Mouse (Mus musculus) kidney, postnatal 10 days (tissue): Measurements from ENCODE around the gene Tubgcp6.

Experiments
- DNase-seq: peaks from one replicate; pipeline ENCODE4 v3.0.0; 2021; ENCODE audit warnings: mixed read lengths

Tubgcp6 gene

GRCm38 (mm10) chr15:89100823-89101222 is 22.1 kb downstream of the Tubgcp6 start:
- no peak for DNase-seq

- DNase-seq: no peak
Measured at GRCm38 (mm10) chr15:89098616-89099015, 24.3 kb downstream of the Tubgcp6 start.

DNA sequence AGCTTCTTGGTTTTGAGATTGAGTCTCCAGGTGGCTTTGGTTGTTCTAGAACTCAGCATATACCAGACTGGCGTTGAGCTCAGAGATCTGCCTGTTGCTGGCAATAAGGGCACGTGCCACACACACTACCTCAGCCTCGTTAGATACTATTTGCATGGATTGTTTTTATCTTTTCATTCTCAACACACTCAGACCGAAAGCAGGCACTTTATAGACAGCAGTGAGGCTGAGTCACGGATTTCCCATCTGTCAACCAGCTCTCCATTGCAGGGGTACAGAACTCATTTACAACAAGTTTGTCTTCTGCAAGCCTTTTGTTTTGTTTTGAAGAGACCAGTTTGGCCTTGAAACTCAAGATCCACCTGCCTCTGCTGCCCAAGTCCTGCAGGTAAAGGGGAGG is 25.5 kb downstream of the Tubgcp6 start:
- no peak for DNase-seq

- no peak for DNase-seq
Measured at GRCm38 (mm10) chr15:89092181-89092580, 30.7 kb downstream of the Tubgcp6 start.

GRCm38 (mm10) chr15:89090662-89091061 is 32.2 kb downstream of the Tubgcp6 start:
- no peak for DNase-seq

- peak; percentile 65 for DNase-seq
Measured at GRCm38 (mm10) chr15:89089248-89090051, 33.5 kb downstream of the Tubgcp6 start.

- peak; percentile 95 for DNase-seq
Measured at GRCm38 (mm10) chr15:89088607-89089247, 34.2 kb downstream of the Tubgcp6 start, which contains the start of gene Selenoo. TSS of gene Selenoo (plus strand) at chr15:89089084.

DNA sequence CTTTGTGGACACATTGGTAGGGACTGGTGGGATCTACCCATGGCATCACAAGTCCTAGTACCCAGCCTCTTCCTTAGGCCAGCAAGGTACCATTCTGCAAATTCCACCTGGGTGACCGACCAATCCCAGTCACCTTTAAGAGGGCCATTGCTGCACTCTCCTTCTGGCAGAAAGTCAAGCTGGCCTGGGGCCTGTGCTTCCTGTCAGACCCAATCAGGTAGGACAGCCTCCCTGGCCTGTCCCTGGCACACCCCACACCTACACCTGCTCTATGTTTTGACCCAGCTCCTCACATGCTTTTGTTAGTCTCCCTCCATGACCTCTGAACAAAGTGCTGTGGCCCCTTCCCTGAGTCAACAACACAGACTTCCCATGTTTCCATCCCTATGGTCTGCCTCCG is 38.1 kb downstream of the Tubgcp6 start:
- DNase-seq: no peak

- no peak for DNase-seq
Measured at GRCm38 (mm10) chr15:89083906-89084305, 39.0 kb downstream of the Tubgcp6 start.

DNA sequence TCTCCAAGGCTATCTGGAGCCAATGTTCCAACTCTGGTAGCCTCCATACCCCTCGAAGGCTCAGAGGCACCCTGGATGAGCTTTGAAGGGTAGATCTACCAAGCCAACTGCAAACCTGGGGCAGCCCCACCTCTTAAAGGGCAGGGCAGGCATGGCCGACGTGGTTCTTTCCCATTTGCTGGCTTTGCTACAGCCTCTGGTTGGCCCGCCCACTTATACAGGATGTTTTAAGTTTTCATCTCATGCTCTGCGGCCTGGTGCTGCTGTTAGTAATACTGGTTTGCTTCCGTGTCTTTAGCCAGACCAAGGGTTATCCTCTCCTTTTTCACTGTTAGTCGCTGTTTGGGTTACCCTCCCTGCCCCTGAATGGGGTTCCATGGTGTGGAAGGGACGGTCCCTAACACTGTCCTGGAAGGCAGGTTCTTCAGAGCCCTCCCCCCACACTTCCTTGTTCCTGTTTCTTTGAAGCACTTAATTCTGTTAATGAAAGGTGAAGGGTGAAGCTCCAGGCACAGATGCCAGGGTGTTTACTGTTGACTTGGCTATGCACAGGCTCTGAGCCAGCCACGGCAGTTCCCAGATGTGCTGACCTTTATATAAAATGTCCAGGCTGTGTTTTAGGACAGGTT is 44.6 kb downstream of the Tubgcp6 start:
- peak; percentile 71 for DNase-seq

- DNase-seq: peak; percentile 68
Measured at GRCm38 (mm10) chr15:89076156-89076731, 46.7 kb downstream of the Tubgcp6 start.

DNA sequence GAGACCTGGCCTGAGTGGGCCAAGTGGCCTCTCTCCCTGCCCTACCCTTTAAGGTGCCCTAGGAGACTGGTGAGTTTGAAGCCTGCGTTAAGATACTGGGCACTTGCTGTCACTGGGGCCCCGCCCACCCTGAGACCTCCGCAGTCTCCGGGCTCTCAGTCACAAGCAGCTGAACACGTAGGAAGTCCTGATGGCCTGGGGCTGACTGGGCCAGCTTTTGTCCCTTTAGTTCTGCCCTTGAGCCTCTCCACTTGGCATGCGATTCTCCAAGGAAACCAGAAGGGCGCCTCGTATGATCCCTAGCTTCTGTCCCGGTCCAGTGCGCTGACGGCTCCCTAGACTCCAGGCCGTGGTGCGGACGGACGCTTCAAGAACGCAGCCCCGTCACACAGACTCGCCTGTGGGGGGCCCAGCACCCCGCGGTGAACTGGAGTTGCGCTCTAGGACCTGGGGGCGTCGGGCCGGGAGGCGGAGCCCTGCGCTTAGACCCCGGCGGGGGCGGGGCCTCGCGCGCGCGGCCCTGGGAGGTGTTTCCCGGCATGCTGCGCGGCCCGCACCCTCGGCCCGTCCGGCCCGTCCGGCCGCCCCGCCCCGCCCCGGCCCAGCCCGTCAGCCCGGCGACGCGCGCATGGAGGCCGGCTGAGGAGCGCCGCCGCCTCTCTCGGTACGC is 47.3 kb downstream of the Tubgcp6 start:
- peak; percentile 97 for DNase-seq

- DNase-seq: peak; percentile 26
Measured at GRCm38 (mm10) chr15:89074613-89075477, 48.1 kb downstream of the Tubgcp6 start, which contains the start of gene Trabd. TSS of gene Trabd (plus strand) at chr15:89075124.

GRCm38 (mm10) chr15:89073993-89074603 is 48.8 kb downstream of the Tubgcp6 start:
- DNase-seq: no peak

DNA sequence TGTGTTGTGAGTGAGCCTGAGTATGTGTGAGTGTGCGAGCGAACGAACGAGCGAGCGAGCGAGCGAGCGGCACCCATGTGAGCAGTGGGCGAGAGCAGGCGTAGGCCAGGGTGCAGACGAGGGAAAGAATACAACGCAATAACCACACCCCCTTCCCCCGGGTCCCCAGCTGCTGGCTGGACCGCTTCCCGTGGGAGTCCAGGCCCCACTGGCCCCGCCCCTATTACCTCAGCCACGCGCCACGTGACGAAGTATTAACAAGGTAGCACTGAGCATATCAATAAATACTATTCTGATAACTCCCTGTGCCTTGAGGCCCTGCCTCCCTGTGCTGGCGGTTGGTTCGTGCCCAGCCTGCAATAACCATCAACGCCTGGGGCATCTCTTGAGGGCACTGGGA is 52.3 kb downstream of the Tubgcp6 start:
- DNase-seq: peak; percentile 14

- DNase-seq: no peak
Measured at GRCm38 (mm10) chr15:89069336-89069840, 53.5 kb downstream of the Tubgcp6 start.

DNA sequence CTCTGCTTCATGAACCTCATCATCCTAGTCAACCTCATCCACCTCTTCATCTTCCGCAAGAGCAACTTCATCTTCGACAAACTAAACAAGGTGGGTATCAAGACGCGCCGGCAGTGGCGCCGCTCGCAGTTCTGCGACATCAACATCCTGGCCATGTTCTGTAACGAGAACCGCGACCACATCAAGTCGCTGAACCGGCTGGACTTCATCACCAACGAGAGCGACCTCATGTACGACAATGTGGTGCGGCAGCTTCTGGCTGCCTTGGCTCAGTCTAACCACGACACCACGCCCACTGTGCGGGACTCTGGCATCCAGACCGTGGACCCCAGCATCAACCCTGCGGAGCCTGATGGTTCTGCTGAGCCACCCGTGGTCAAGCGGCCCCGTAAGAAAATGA is 54.7 kb downstream of the Tubgcp6 start:
- no peak for DNase-seq

- DNase-seq: no peak
Measured at GRCm38 (mm10) chr15:89067609-89068008, 55.3 kb downstream of the Tubgcp6 start.

- DNase-seq: peak; percentile 2
Measured at GRCm38 (mm10) chr15:89064891-89065290, 58.0 kb downstream of the Tubgcp6 start.

GRCm38 (mm10) chr15:89063536-89063935 is 59.4 kb downstream of the Tubgcp6 start:
- peak; percentile 2 for DNase-seq

GRCm38 (mm10) chr15:89063001-89063400 is 59.9 kb downstream of the Tubgcp6 start:
- peak; percentile 2 for DNase-seq
